Mouse (Mus musculus) liver, embryonic 13.5 days (tissue): ENCODE data around the gene Rapgef4. TPM values are rescaled to one million over a fixed set of nuclear protein-coding genes. Genes with fewer than 3 reads are reported as not detected.

Experiments
- ATAC-seq: fragments of 200-750 bp; cut with Nextera tagmentation; 2 replicates; pipeline ENCODE4 v1.8.0; 2017; ENCODE audit warnings: low read depth, mild to moderate bottlenecking, moderate number of reproducible peaks, moderate library complexity
- DNase-seq: peaks from one replicate; pipeline ENCODE4 v3.0.0; 2022
- H3K27ac ChIP-seq: fragments of 300-500 bp; sonication (generic); 2 replicates; pipeline ENCODE4 v1.5.1; 2015; ENCODE audit warnings: moderate library complexity, mild to moderate bottlenecking, inconsistent platforms
- H3K27me3 ChIP-seq: fragments of 300-500 bp; sonication (generic); 2 replicates; pipeline ENCODE4 v1.6.1; 2015; ENCODE audit warnings: mild to moderate bottlenecking, inconsistent platforms
- H3K36me3 ChIP-seq: fragments of 300-500 bp; sonication (generic); 2 replicates; pipeline ENCODE4 v1.6.1; 2015; ENCODE audit warnings: mild to moderate bottlenecking, inconsistent platforms
- H3K4me1 ChIP-seq: fragments of 300-500 bp; sonication (generic); replicated peaks from 2 replicates; pipeline ENCODE4 v1.6.1; 2015; ENCODE audit warnings: inconsistent platforms
- H3K4me2 ChIP-seq: fragments of 300-500 bp; sonication (generic); 2 replicates; pipeline ENCODE4 v1.6.1; 2015; ENCODE audit warnings: inconsistent platforms, mild to moderate bottlenecking, moderate library complexity
- H3K4me3 ChIP-seq: fragments of 300-500 bp; sonication (generic); replicated peaks from 2 replicates; pipeline ENCODE4 v1.5.1; 2015; ENCODE audit warnings: mild to moderate bottlenecking, inconsistent platforms
- H3K9ac ChIP-seq: fragments of 300-500 bp; sonication (generic); 2 replicates; pipeline ENCODE4 v1.6.1; 2015; ENCODE audit warnings: mild to moderate bottlenecking, inconsistent platforms
- H3K9me3 ChIP-seq: fragments of 300-500 bp; sonication (generic); replicated peaks from 2 replicates; pipeline ENCODE4 v1.6.1; 2016; ENCODE audit warnings: inconsistent platforms
- WGBS: fragments of 180-500 bp; shearing (Covaris S2); methylation state at CpG from one replicate; pipeline ENCODE4 v1.1.7; 2015; ENCODE audit not compliant: insufficient replicate concordance; 5-methylcytosine and 5-hydroxymethylcytosine counted together
- polyA plus RNA-seq: library from polyadenylated mRNA; unstranded; fragments of >200 nt; fragmentation: Nextera tagmentation; extraction: Ambion mirVana; gene quantifications from 2 replicates; pipeline ENCODE4 v1.2.1, GENCODE M21; 2015

The Rapgef4 gene
- polyA plus RNA-seq, 1 experiment from 2014 or later = 2.7 TPM

DNA sequence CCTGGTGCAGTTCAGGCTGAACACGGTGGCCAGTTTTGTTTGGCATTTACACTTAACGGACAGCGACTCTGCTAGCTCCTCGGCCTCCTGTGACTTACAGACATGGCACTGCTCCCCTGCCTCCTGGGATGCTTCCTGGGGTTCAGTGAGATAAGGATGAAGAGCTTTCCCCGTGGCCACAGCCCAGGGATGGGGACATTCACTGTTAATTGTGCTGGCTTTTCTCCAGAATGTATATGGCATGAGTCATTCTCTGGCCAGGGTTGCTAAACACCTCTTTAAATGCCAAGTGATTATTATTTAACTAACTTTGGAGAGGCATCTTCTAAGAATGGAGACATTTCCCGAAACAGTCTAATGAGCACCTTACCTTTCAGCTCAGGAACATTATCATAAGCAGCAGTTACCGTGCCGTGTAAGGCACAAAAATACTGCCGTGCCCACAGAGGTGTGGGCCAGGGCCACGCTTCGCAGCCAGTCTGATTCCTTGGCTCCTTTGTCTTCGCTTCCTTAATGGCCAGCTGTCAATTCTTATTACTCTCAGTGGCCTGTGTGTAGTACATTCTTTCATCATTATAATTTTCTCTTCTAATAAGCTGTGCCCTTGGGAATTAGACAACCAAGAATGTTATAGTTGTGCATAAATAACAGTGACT, 126.6 kb downstream of the Rapgef4 start:
- Histone ChIP-seq H3K9ac (no peak overlapping the region), H3K4me1 (no peaks in the 10 kb centered on the region), H3K27ac (no peak overlapping the region), H3K9me3 (no peaks in the 10 kb centered on the region), H3K36me3 (no peaks in the 10 kb centered on the region), H3K4me2 (no peak overlapping the region), H3K27me3 (no peaks in the 10 kb centered on the region), H3K4me3 (no peak overlapping the region)
- DNase-seq (no peak), ATAC-seq (no peak)
- 68% methylated on average over 12 of the region's 12 CpGs for WGBS

DNA sequence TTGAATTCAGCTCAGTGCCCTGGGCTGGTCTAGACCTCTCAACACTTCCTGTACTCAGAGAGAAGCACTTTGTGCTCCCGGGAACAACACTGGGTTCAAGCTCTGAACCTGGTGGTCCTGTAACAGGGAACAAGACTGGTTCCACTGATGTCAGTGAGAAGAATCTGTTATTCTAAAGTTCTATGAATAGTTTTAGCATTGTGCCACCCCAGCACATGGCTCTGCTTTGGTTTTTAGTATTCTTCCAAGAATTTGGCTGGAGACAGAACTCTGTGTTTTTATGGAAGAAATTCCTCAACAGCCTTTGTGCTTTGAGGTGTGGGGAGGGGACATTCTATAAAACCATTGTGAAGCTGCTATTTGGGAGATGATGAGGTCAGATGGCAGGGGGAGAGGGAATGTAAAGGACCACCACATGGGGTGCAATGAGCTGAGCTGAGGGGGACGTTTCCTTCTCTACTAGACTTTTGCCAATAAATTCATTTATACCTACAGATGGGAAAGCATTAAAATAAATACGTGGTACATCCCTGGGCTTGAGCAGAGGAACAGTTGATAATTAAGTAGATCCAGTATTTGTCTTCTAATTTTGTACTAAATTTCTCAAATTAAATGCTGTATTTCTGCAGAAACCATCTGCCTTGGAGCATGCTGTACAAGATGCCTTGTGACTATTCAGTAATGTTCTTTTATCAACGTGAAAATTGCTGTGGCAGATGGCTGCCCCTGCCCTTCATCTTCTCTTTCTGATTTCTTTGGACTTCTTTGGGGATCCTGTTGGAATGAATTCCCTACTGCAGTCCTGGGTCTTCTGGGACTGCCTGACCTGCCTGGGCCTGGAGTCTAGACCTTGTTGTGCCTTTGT, 127.6 kb downstream of the Rapgef4 start:
- Histone ChIP-seq H3K36me3 (no peaks in the 10 kb centered on the region), H3K9me3 (no peaks in the 10 kb centered on the region), H3K27me3 (no peaks in the 10 kb centered on the region), H3K4me2 (no peak overlapping the region), H3K4me1 (no peaks in the 10 kb centered on the region), H3K4me3 (no peak overlapping the region), H3K27ac (no peak overlapping the region), H3K9ac (no peak overlapping the region)
- ATAC-seq = no peak
- WGBS = 51% methylated on average over 4 of the region's 4 CpGs
- DNase-seq = no peak

GRCm38 (mm10) chr2:72110404-72110803, 129.4 kb downstream of the Rapgef4 start:
- no peaks in the 10 kb centered on the region for H3K4me1 ChIP-seq
- no peak overlapping the region for H3K4me2 ChIP-seq
- DNase-seq (no peak), ATAC-seq (no peak)
- no peak overlapping the region for H3K9ac ChIP-seq
- no peaks in the 10 kb centered on the region for H3K36me3 ChIP-seq
- H3K27me3 ChIP-seq = no peaks in the 10 kb centered on the region
- 60% methylated on average over 5 of the region's 5 CpGs for WGBS
- no peaks in the 10 kb centered on the region for H3K9me3 ChIP-seq
- H3K27ac ChIP-seq = no peak overlapping the region
- H3K4me3 ChIP-seq = no peak overlapping the region

- H3K9me3 ChIP-seq = no peaks in the 10 kb centered on the region
- no peak overlapping the region for H3K9ac ChIP-seq
- H3K27ac ChIP-seq = peak overlapping the region; percentile 3; the same call in 1 of the 2 replicates
- WGBS = 67% methylated on average over 5 of the region's 5 CpGs
- no peak for DNase-seq
- no peaks in the 10 kb centered on the region for H3K27me3 ChIP-seq
- H3K4me3 ChIP-seq = no peak overlapping the region
- no peak overlapping the region for H3K4me2 ChIP-seq
- 0 out of 2 replicates have a peak, but pooled peaks cover 3% of the 10 kb centered on the region for H3K4me1 ChIP-seq
- H3K36me3 ChIP-seq = no peaks in the 10 kb centered on the region
- ATAC-seq = no peak
Observed at GRCm38 (mm10) chr2:72113716-72114115, 132.7 kb downstream of the Rapgef4 start.

DNA sequence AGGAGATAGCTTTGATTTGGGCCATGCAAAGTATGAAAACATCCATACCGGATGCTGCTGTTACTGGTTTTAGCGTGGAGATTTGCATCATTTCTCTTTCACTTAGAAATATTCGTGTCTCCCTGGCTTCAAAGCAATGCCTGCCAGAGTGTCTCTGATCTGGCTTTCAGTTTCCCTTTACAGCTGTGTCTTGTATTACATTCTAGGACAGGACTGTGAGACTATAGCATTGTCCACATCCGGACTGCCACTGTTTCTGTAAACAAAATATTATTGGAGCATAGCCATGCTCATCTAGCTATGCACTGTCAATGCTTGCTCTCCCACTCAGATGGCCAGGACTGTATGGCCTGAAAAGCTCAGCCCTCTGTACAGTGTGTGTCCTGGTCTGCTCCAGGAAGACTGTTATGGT, 133.1 kb downstream of the Rapgef4 start:
- H3K4me1 ChIP-seq = 0 out of 2 replicates have a peak, but pooled peaks cover 3% of the 10 kb centered on the region
- H3K9me3 ChIP-seq = no peaks in the 10 kb centered on the region
- H3K4me2 ChIP-seq = no peak overlapping the region
- no peak overlapping the region for H3K9ac ChIP-seq
- WGBS = 61% methylated on average over 4 of the region's 4 CpGs
- no peaks in the 10 kb centered on the region for H3K27me3 ChIP-seq
- H3K36me3 ChIP-seq = no peaks in the 10 kb centered on the region
- H3K27ac ChIP-seq = no peak overlapping the region
- ATAC-seq (no peak), DNase-seq (no peak)
- no peak overlapping the region for H3K4me3 ChIP-seq

DNA sequence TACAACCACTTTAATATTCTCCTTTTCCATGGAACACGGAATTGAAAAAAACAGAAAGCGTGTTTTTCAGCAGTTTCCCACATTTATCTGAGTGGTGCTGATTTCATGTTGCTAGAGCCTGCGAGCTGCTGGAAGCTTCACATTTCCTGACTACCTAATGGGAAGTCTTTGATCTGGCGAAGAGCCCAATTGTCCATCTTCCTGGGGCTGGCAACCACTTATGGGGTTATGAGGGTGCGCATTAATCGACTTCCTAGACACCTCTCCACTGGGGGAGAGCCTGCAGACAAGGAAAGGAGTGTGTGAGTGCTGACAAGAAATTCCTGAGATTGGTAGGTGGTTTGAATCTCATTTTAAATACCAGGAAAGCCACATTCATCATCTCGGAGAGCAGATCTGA, 135.1 kb downstream of the Rapgef4 start:
- H3K4me1 ChIP-seq = 0 out of 2 replicates have a peak, but pooled peaks cover 3% of the 10 kb centered on the region
- no peaks in the 10 kb centered on the region for H3K36me3 ChIP-seq
- DNase-seq (no peak), ATAC-seq (no peak)
- no peak overlapping the region for H3K27ac ChIP-seq
- no peaks in the 10 kb centered on the region for H3K9me3 ChIP-seq
- H3K4me2 ChIP-seq = no peak overlapping the region
- WGBS = 62% methylated on average over 7 of the region's 7 CpGs
- no peak overlapping the region for H3K4me3 ChIP-seq
- no peak overlapping the region for H3K9ac ChIP-seq
- H3K27me3 ChIP-seq = no peaks in the 10 kb centered on the region

DNA sequence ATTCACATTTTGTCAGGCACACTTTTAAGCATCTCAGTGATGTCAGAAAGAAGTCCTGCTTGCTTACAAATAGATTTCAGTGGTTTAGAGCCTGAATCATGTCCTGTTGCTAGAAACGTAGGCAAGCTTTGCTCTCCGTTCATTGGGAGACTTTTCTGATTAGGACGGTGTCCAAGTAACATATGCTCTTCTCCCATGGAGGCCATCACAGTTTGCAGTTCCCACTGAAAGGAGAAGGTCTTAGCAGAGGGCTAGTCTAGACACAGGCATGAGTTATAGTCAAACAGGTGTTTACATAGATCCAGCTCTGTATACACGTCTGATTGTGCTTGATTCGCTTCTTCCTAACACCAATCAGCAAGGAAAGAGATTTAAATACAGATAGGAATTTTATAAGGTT, 135.7 kb downstream of the Rapgef4 start:
- no peak overlapping the region for H3K27ac ChIP-seq
- H3K27me3 ChIP-seq = no peaks in the 10 kb centered on the region
- 0 out of 2 replicates have a peak, but pooled peaks cover 3% of the 10 kb centered on the region for H3K4me1 ChIP-seq
- H3K4me2 ChIP-seq = no peak overlapping the region
- H3K36me3 ChIP-seq = no peaks in the 10 kb centered on the region
- no peak for DNase-seq
- 58% methylated on average over 5 of the region's 5 CpGs for WGBS
- H3K4me3 ChIP-seq = no peak overlapping the region
- no peak for ATAC-seq
- no peaks in the 10 kb centered on the region for H3K9me3 ChIP-seq
- no peak overlapping the region for H3K9ac ChIP-seq

DNA sequence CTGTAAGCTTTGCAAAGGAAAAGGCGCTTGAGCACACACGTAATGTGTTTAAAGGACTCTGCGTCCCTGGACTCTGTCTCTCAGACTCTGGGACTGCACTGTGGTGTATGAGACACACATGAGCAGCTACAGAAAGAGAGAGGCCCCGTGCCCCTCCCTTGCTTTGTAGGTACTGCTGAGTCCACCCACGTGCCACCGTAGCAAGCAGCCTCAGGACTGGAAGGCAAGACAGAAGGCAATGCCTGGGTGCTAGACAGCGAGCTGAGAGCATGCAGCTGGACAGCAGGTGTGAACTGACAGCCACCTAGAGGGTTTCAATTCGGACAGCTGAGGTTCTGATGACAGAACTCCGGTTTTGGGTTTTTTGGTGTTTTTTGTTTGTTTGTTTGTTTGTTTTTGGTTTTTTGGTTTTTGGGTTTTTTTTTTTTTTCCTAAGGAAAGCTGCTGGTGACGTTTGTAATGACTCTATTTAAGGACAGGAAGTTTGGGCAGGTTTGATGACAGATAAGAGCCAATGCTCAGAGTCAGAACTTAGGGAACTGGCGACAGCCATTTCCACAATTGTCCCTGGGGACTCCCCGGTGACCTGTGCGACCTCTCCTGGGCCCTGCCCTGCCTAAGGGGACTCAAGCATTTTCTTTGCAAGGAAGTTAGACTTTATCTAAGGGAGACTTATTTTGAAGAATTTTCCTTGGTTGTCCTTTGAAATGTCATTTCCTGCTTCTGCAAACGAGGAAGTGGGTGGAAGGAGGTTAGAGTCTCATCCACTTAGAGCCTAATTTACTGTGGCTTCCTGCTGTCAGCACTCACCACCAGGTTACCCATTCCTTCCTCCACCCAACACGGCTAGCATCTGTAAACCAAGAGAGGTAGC, 136.3 kb downstream of the Rapgef4 start:
- DNase-seq (no peak), ATAC-seq (no peak)
- WGBS = 26% methylated on average over 15 of the region's 15 CpGs
- Histone ChIP-seq H3K27ac (no peak overlapping the region), H3K9me3 (no peaks in the 10 kb centered on the region), H3K4me2 (no peak overlapping the region), H3K4me1 (0 out of 2 replicates have a peak, but pooled peaks cover 3% of the 10 kb centered on the region), H3K27me3 (no peaks in the 10 kb centered on the region), H3K9ac (no peak overlapping the region), H3K36me3 (no peaks in the 10 kb centered on the region), H3K4me3 (no peak overlapping the region)

GRCm38 (mm10) chr2:72120211-72120610, 139.2 kb downstream of the Rapgef4 start:
- H3K9me3 ChIP-seq = no peaks in the 10 kb centered on the region
- no peaks in the 10 kb centered on the region for H3K36me3 ChIP-seq
- peaks cover 8% of the 10 kb centered on the region for H3K4me1 ChIP-seq
- no peak overlapping the region for H3K4me3 ChIP-seq
- H3K27ac ChIP-seq = no peak overlapping the region
- WGBS = 66% methylated on average over 6 of the region's 6 CpGs
- DNase-seq = no peak
- H3K4me2 ChIP-seq = no peak overlapping the region
- H3K27me3 ChIP-seq = no peaks in the 10 kb centered on the region
- H3K9ac ChIP-seq = no peak overlapping the region
- ATAC-seq = no peak

GRCm38 (mm10) chr2:72122410-72123223, 141.6 kb downstream of the Rapgef4 start:
- 85% methylated on average over 14 of the region's 14 CpGs for WGBS

More at GRCm38 (mm10) chr2:72122410-72123223, 141.6 kb downstream of the Rapgef4 start:
- Histone ChIP-seq H3K27ac (no peak overlapping the region), H3K4me2 (no peak overlapping the region), H3K9ac (no peak overlapping the region), H3K4me3 (no peak overlapping the region), H3K27me3 (no peaks in the 10 kb centered on the region), H3K4me1 (peaks cover 16% of the 10 kb centered on the region), H3K36me3 (no peaks in the 10 kb centered on the region), H3K9me3 (no peaks in the 10 kb centered on the region)
- DNase-seq = no peak
- ATAC-seq = no peak
